Mouse (Mus musculus) stomach, adult 2 months (tissue): ENCODE data around the gene Tomt. TPM values are rescaled to one million over a fixed set of nuclear protein-coding genes. Genes with fewer than 3 reads are reported as not detected.

Experiments used
- polyA plus RNA-seq: library from polyadenylated mRNA; depleted of rRNA; stranded (reverse); fragments of >200 nt; gene quantifications from 2 replicates; pipeline ENCODE4 v1.2.3, GENCODE M21; 2012; rRNA removed

Gene Tomt
- polyA plus RNA-seq: 0.04 TPM in 1 of 2 replicates, not detected in the other

GRCm38 (mm10) chr7:101906287-101906681 lies at the start of gene Tomt:
Gene Tomt (minus strand): TSS chr7:101906359.

GRCm38 (mm10) chr7:101933751-101934240 lies 27.6 kb upstream of the Tomt start, which contains the start of the genes Lrrc51 and Numa1:
Gene Lrrc51 (minus strand): TSS chr7:101933895.
Gene Numa1 (plus strand): TSS chr7:101934111.

GRCm38 (mm10) chr7:101905561-101906286 lies 435 bp downstream of the Tomt start, which contains the start of gene Lamtor1:
Gene Lamtor1 (plus strand): TSS chr7:101905904.

GRCm38 (mm10) chr7:101870629-101871028 lies 35.5 kb downstream of the Tomt start, which contains the start of gene Folr1:
Gene Folr1 (minus strand): TSS chr7:101870788.

GRCm38 (mm10) chr7:101863415-101863814 lies 42.7 kb downstream of the Tomt start, which contains the start of gene Anapc15:
Gene Anapc15 (plus strand): TSS chr7:101863715.

GRCm38 (mm10) chr7:101857094-101857493 lies 49.1 kb downstream of the Tomt start, which contains the start of gene Folr2:
Gene Folr2 (minus strand): TSS chr7:101857194.

Other genes starting within 250 kb of the Tomt start
- 8.9 and 9.3 TPM in 2 replicates for gene Clpb, start 242.7 kb downstream of the Tomt start, polyA plus RNA-seq
- 0.84 and 1.1 TPM in 2 replicates for gene Phox2a, start 88.0 kb downstream of the Tomt start, polyA plus RNA-seq
- 74.6 and 87.9 TPM in 2 replicates for gene Inppl1, start 68.1 kb downstream of the Tomt start, polyA plus RNA-seq
- 5.5 and 6.8 TPM in 2 replicates for gene Folr2, start 49.2 kb downstream of the Tomt start, polyA plus RNA-seq
- gene Anapc15, start 42.6 kb downstream of the Tomt start, polyA plus RNA-seq: 34.4 and 45.5 TPM in 2 replicates
- gene Folr1, start 35.6 kb downstream of the Tomt start, polyA plus RNA-seq: 0.87 and 1.6 TPM in 2 replicates
- gene Lamtor1, start 455 bp downstream of the Tomt start, polyA plus RNA-seq: 136 and 171 TPM in 2 replicates
- 2.9 and 4.7 TPM in 2 replicates for gene Lrrc51, start 27.5 kb upstream of the Tomt start, polyA plus RNA-seq
- 30.8 and 33.0 TPM in 2 replicates for gene Numa1, start 27.8 kb upstream of the Tomt start, polyA plus RNA-seq
- 1.9 and 2.6 TPM in 2 replicates for gene Il18bp, start 112.3 kb upstream of the Tomt start, polyA plus RNA-seq
- 10.6 and 12.9 TPM in 2 replicates for gene Rnf121, start 159.1 kb upstream of the Tomt start, polyA plus RNA-seq
- gene Xndc1, start 159.2 kb upstream of the Tomt start, polyA plus RNA-seq: 9.8 and 11.4 TPM in 2 replicates
- gene Xntrpc, start 159.4 kb upstream of the Tomt start, polyA plus RNA-seq: 0.27 and 0.56 TPM in 2 replicates
- gene Trpc2, start 176.8 kb upstream of the Tomt start, polyA plus RNA-seq: 0.38 and 0.76 TPM in 2 replicates
- gene Art1, start 195.4 kb upstream of the Tomt start, polyA plus RNA-seq: 2.2 and 4.2 TPM in 2 replicates
- 0.16 and 0.40 TPM in 2 replicates for gene Art5, start 203.1 kb upstream of the Tomt start, polyA plus RNA-seq
- gene Chrna10, start 210.5 kb upstream of the Tomt start, polyA plus RNA-seq: 0.04 and 0.08 TPM in 2 replicates